Mouse (Mus musculus) megakaryocyte, embryonic 14.5 days (primary cell): ENCODE data around the gene Atp23. TPM values are rescaled to one million over a fixed set of nuclear protein-coding genes. Genes with fewer than 3 reads are reported as not detected.

Experiments used
- H3K27me3 ChIP-seq: replicated peaks from 2 replicates; pipeline ENCODE3; 2012; ENCODE audit warnings: inconsistent platforms
- H3K36me3 ChIP-seq: replicated peaks from 2 replicates; pipeline ENCODE3; 2012; ENCODE audit warnings: low read length, inconsistent platforms, mixed read lengths
- H3K4me1 ChIP-seq: 2 replicates; pipeline ENCODE4 v1.6.1; 2012; ENCODE audit warnings: inconsistent platforms
- H3K4me3 ChIP-seq: replicated peaks from 2 replicates; pipeline ENCODE3; 2012; ENCODE audit warnings: moderate library complexity, mild to moderate bottlenecking, inconsistent platforms
- H3K9me3 ChIP-seq: 2 replicates; pipeline ENCODE4 v1.6.1; 2012; ENCODE audit warnings: inconsistent platforms
- FLI1 ChIP-seq: IDR thresholded peaks from 2 replicates; pipeline ENCODE4 v1.6.1; 2012; ENCODE audit warnings: low read length, inconsistent platforms, mixed read lengths
- GATA1 ChIP-seq: IDR thresholded peaks from 3 replicates; pipeline ENCODE4 v1.6.1; 2012; ENCODE audit warnings: mixed read lengths, low read length, inconsistent platforms, borderline replicate concordance
- polyA plus RNA-seq: library from polyadenylated mRNA; stranded (reverse); fragments of >175 nt; gene quantifications from 2 replicates; pipeline ENCODE4 v1.2.3, GENCODE M21; 2012; ENCODE audit warnings: low replicate concordance; ENCODE audit not compliant: insufficient read depth

Gene Atp23
- polyA plus RNA-seq, 1 experiment = 6.8 TPM

GRCm38 (mm10) chr10:126931123-126931759, 30.1 kb upstream of the Atp23 start:
- H3K4me3 ChIP-seq = no peak overlapping the region
- peaks cover 12% of the 10 kb centered on the region for H3K4me1 ChIP-seq
- no peaks in the 10 kb centered on the region for H3K36me3 ChIP-seq
- H3K9me3 ChIP-seq = peaks cover 4% of the 10 kb centered on the region; the same call in 1 of the 2 replicates
- H3K27me3 ChIP-seq = peaks cover 56% of the 10 kb centered on the region
- TF ChIP-seq GATA1 (no peak), FLI1 (no peak)

GRCm38 (mm10) chr10:126930270-126931121, 29.3 kb upstream of the Atp23 start:
- H3K4me3 ChIP-seq = no peak overlapping the region
- H3K4me1 ChIP-seq = peaks cover 12% of the 10 kb centered on the region
- H3K36me3 ChIP-seq = no peaks in the 10 kb centered on the region
- H3K9me3 ChIP-seq = peaks cover 4% of the 10 kb centered on the region; the same call in 1 of the 2 replicates
- H3K27me3 ChIP-seq = peaks cover 64% of the 10 kb centered on the region
- TF ChIP-seq GATA1 (no peak), FLI1 (no peak)

GRCm38 (mm10) chr10:126929543-126929942, 28.4 kb upstream of the Atp23 start:
- Histone ChIP-seq H3K4me3 (no peak overlapping the region), H3K9me3 (peaks cover 4% of the 10 kb centered on the region; the same call in 1 of the 2 replicates), H3K36me3 (no peaks in the 10 kb centered on the region), H3K27me3 (peaks cover 63% of the 10 kb centered on the region), H3K4me1 (peaks cover 12% of the 10 kb centered on the region)
- TF ChIP-seq FLI1 (no peak), GATA1 (no peak)

- peaks cover 64% of the 10 kb centered on the region for H3K27me3 ChIP-seq
- TF ChIP-seq FLI1 = no peak
- TF ChIP-seq GATA1 = no peak
- peaks cover 4% of the 10 kb centered on the region; the same call in 1 of the 2 replicates for H3K9me3 ChIP-seq
These were observed 27.7 kb upstream of the Atp23 start for GRCm38 (mm10) chr10:126928819-126929206.

GRCm38 (mm10) chr10:126928011-126928818, 27.1 kb upstream of the Atp23 start:
- Histone ChIP-seq H3K27me3 (peaks cover 64% of the 10 kb centered on the region), H3K4me1 (peaks cover 15% of the 10 kb centered on the region), H3K36me3 (no peaks in the 10 kb centered on the region), H3K9me3 (peaks cover 4% of the 10 kb centered on the region; the same call in 1 of the 2 replicates), H3K4me3 (peak overlapping the region; percentile 87)
- TF ChIP-seq FLI1 = no peak
- no peak for TF ChIP-seq GATA1

More at GRCm38 (mm10) chr10:126928819-126929206, 27.7 kb upstream of the Atp23 start:
- Histone ChIP-seq H3K36me3 (no peaks in the 10 kb centered on the region), H3K4me3 (peak overlapping the region; percentile 87), H3K4me1 (peaks cover 15% of the 10 kb centered on the region)

GRCm38 (mm10) chr10:126927101-126927961, 26.2 kb upstream of the Atp23 start:
- no peak overlapping the region for H3K4me3 ChIP-seq
- no peaks in the 10 kb centered on the region for H3K9me3 ChIP-seq
- peaks cover 61% of the 10 kb centered on the region for H3K27me3 ChIP-seq
- no peak for TF ChIP-seq GATA1
- TF ChIP-seq FLI1 = no peak
- H3K4me1 ChIP-seq = peaks cover 15% of the 10 kb centered on the region
- no peaks in the 10 kb centered on the region for H3K36me3 ChIP-seq

- Histone ChIP-seq H3K9me3 (peaks cover 6% of the 10 kb centered on the region), H3K27me3 (peaks cover 50% of the 10 kb centered on the region), H3K4me1 (peaks cover 15% of the 10 kb centered on the region), H3K36me3 (no peaks in the 10 kb centered on the region), H3K4me3 (no peak overlapping the region)
- TF ChIP-seq GATA1 (no peak), FLI1 (no peak)
These were observed 24.2 kb upstream of the Atp23 start for GRCm38 (mm10) chr10:126925391-126925790.

GRCm38 (mm10) chr10:126924087-126924486, 22.9 kb upstream of the Atp23 start:
- Histone ChIP-seq H3K36me3 (no peaks in the 10 kb centered on the region), H3K27me3 (peaks cover 38% of the 10 kb centered on the region), H3K4me3 (no peak overlapping the region), H3K4me1 (peaks cover 17% of the 10 kb centered on the region), H3K9me3 (peaks cover 16% of the 10 kb centered on the region)
- TF ChIP-seq GATA1 (no peak), FLI1 (no peak)

GRCm38 (mm10) chr10:126920220-126920619, 19.1 kb upstream of the Atp23 start:
- TF ChIP-seq GATA1 (no peak), FLI1 (no peak)

More at GRCm38 (mm10) chr10:126920220-126920619, 19.1 kb upstream of the Atp23 start:
- Histone ChIP-seq H3K36me3 (no peaks in the 10 kb centered on the region), H3K27me3 (peaks cover 8% of the 10 kb centered on the region), H3K4me1 (peaks cover 21% of the 10 kb centered on the region), H3K9me3 (peaks cover 16% of the 10 kb centered on the region), H3K4me3 (no peak overlapping the region)
